Mouse (Mus musculus): ENCODE data around the gene Sptbn1. TPM values are rescaled to one million over a fixed set of nuclear protein-coding genes. Genes with fewer than 3 reads are reported as not detected.

Gene Sptbn1
- polyA plus RNA-seq, 1 experiment from 2014 or later, result 61.9 TPM

DNA sequence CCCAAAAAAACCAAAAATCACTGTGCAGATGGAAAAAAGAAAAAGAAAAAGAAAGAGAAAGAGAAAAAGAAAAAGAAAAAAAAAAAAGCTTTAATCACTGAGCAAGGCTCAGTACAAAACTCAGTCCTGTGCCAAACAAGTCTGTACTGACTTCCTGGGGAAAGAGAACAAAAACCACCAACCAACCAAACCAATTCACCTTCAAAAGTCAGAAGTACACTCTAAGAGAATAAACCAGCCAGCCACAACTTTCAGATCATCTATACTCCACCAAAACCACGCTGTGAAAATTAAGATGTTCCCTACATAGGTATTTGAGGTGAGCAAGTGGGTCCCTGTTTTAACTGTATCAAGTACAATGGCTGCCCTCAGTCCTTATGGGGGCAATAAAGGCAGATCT is 141.1 kb downstream of the Sptbn1 start:
- no peak overlapping the region for H3K27ac ChIP-seq (replicated peaks)
- 86% methylated on average over 1 of the region's 1 CpGs for WGBS
- peaks cover 83% of the 10 kb centered on the region for H3K36me3 ChIP-seq
- DNase-seq (ENCODE audit: low spot score), result no peak
- H3K9me3 ChIP-seq (replicated peaks), result no peaks in the 10 kb centered on the region
- H3K4me1 ChIP-seq, result no peaks in the 10 kb centered on the region
- no peak overlapping the region for H3K4me3 ChIP-seq
- no peaks in the 10 kb centered on the region for H3K27me3 ChIP-seq (ENCODE audit: low read depth, poor library complexity, severe bottlenecking)

DNA sequence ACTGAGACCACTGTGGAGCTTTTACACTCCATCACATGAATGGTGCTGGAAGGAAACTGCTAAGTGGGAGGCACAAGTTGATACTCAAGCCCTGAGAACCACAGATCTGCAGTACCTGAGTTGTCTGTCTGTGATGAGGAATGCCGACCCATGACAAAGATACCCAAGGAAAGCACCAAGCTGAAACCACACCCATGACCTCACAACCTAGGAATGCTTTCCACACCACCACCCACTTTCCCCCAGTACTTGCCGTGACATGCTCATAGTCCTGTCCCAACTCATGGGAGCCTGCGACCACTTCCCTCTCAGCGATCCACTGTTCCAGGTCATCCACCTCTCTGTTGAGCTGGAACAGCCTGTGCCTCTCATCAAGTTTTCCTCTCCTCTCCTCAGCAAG is 149.9 kb downstream of the Sptbn1 start:
- Histone ChIP-seq H3K27me3 (ENCODE audit: low read depth, poor library complexity, severe bottlenecking) (no peaks in the 10 kb centered on the region), H3K4me3 (no peak overlapping the region), H3K9me3 (replicated peaks) (no peaks in the 10 kb centered on the region), H3K4me1 (no peaks in the 10 kb centered on the region), H3K36me3 (peaks cover 99% of the 10 kb centered on the region), H3K27ac (replicated peaks) (no peak overlapping the region)
- no peak for DNase-seq (ENCODE audit: low spot score)
- WGBS, result 90% methylated on average over 4 of the region's 4 CpGs

DNA sequence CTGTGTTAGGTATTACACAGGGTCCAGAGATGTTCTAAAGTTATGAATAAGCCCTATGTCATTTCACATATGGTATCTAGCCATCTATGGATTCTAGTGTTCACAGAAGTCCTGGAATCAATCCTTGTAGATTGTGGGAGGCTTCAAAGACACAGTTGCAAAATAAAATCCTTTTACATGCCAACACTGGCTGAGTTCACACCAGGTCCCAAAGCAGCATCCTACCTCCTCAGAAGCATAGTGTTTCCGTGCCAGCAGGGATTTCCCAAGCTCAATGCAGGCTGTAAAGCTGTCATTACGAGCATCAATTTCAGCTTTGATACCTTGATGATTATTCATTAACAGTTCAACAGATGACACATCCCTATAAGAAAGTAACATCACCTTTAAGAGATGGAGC is 154.3 kb downstream of the Sptbn1 start:
- DNase-seq (ENCODE audit: low spot score), result no peak
- Histone ChIP-seq H3K4me3 (no peak overlapping the region), H3K9me3 (replicated peaks) (no peaks in the 10 kb centered on the region), H3K4me1 (no peaks in the 10 kb centered on the region), H3K36me3 (peaks cover 92% of the 10 kb centered on the region), H3K27ac (replicated peaks) (no peak overlapping the region), H3K27me3 (ENCODE audit: low read depth, poor library complexity, severe bottlenecking) (no peaks in the 10 kb centered on the region)
- 92% methylated on average over 2 of the region's 2 CpGs for WGBS

DNA sequence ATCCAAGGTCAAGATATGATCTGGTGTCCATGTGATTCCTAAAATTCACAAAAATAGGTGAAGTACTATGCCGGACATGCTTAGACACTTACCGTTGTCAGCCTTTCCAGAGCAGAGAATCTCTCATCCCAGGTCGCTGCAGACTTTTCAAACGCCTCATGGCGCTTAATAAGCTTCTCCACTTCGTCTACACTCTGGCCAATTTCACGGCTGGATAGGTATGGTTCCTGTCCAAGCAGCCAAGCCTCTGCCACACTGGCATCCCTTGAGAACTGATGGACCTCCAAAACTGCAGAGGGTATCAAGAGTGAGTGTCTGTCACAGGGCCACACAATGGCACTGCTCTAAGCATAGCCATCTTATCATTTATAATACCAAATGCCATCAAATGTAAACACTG is 157.3 kb downstream of the Sptbn1 start:
- DNase-seq (ENCODE audit: low spot score), result no peak
- Histone ChIP-seq H3K36me3 (peaks cover 88% of the 10 kb centered on the region), H3K27ac (replicated peaks) (no peak overlapping the region), H3K4me1 (no peaks in the 10 kb centered on the region), H3K27me3 (ENCODE audit: low read depth, poor library complexity, severe bottlenecking) (no peaks in the 10 kb centered on the region), H3K4me3 (no peak overlapping the region), H3K9me3 (replicated peaks) (no peaks in the 10 kb centered on the region)
- WGBS, result 95% methylated on average over 7 of the region's 7 CpGs

DNA sequence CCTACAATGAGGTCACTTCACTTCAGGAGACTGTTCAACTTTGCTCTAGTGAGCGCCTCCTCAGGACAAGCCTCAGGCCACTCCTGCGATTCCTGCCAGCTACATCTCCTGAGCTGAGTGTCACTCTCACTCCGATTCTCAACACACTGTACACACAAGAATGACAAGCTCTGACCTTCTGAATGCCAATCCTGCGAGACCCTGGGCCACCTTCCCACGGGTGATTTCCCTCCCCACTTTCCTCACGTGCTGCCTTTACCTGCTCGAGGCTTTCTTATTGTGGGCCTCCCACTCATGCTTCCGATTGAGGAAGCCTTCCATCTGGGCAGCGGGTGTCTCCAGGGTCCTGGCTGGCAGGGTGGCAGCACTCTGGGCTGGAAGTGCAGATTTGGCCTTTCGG is 163.8 kb downstream of the Sptbn1 start:
- Histone ChIP-seq H3K9me3 (replicated peaks) (no peaks in the 10 kb centered on the region), H3K4me1 (no peaks in the 10 kb centered on the region), H3K27me3 (ENCODE audit: low read depth, poor library complexity, severe bottlenecking) (no peaks in the 10 kb centered on the region), H3K36me3 (peaks cover 96% of the 10 kb centered on the region), H3K4me3 (no peak overlapping the region), H3K27ac (replicated peaks) (no peak overlapping the region)
- DNase-seq (ENCODE audit: low spot score), result no peak
- WGBS, result 95% methylated on average over 10 of the region's 10 CpGs

DNA sequence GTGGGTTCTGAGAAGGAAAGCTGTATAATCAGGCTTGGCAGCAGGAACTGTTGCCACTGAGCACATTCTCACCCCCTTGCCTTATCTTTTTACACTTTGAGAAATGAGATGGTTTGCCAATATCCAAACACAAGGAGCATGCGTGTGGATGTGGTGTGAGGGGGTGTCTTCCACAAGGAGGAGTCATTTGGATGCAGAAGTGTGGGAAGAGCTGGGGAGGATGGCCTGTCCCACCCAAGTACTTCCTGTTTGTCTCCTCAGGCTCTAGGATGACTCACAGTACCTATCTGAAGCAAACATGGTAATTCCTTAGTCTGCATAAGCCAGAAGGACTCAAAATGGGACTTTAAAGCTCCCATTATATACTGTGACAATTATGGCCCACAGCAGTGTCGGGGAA is 165.4 kb downstream of the Sptbn1 start:
- Histone ChIP-seq H3K4me3 (no peak overlapping the region), H3K27me3 (ENCODE audit: low read depth, poor library complexity, severe bottlenecking) (no peaks in the 10 kb centered on the region), H3K36me3 (peaks cover 92% of the 10 kb centered on the region), H3K27ac (replicated peaks) (no peak overlapping the region), H3K4me1 (no peaks in the 10 kb centered on the region), H3K9me3 (replicated peaks) (no peaks in the 10 kb centered on the region)
- WGBS, result 90% methylated on average over 2 of the region's 2 CpGs
- DNase-seq (ENCODE audit: low spot score), result no peak

DNA sequence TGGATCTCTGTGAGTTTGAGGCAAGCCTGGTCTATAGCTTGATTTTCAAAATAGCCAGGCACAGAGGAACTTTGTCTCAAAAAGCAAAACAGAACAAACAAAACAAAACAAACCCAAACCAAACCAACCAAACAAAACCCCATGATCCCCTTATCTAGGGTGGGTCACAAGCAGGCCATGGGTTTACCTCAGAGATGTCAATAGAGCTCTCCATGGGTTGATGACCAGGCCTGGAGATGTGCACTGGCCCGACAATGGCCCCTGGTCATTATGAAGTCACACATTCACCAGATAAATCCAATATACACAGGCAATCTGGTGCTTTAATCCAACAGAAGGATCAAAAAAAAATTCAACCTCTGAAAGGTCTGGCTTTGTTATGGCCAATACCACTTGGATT is 166.2 kb downstream of the Sptbn1 start:
- no peak for DNase-seq (ENCODE audit: low spot score)
- Histone ChIP-seq H3K36me3 (peaks cover 95% of the 10 kb centered on the region), H3K27me3 (ENCODE audit: low read depth, poor library complexity, severe bottlenecking) (no peaks in the 10 kb centered on the region), H3K4me1 (no peaks in the 10 kb centered on the region), H3K4me3 (no peak overlapping the region), H3K9me3 (replicated peaks) (no peaks in the 10 kb centered on the region), H3K27ac (replicated peaks) (no peak overlapping the region)
- 94% methylated on average over 1 of the region's 1 CpGs for WGBS

DNA sequence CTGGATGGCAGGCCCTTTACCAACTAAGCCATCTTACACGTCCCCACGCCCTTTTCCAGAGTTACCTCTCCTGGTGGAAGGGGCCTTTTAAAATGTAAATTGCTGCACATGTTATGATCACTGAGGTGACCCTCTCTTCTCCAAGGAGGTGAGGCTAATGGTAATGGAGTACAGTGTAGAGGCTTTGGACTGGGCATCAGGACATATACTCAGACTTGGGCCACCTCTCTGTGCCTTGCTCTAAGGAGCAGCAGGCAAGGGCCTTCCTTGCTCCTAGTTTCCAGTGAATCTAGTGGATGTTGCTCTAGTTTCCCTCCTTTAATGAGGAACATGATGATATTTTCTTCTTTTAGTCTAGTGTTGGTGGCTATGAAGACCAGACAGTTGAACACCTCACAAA is 166.8 kb downstream of the Sptbn1 start:
- peaks cover 95% of the 10 kb centered on the region for H3K36me3 ChIP-seq
- H3K4me3 ChIP-seq, result no peak overlapping the region
- H3K9me3 ChIP-seq (replicated peaks), result no peaks in the 10 kb centered on the region
- 96% methylated on average over 2 of the region's 2 CpGs for WGBS
- no peak overlapping the region for H3K27ac ChIP-seq (replicated peaks)
- no peak for DNase-seq (ENCODE audit: low spot score)
- H3K4me1 ChIP-seq, result no peaks in the 10 kb centered on the region
- H3K27me3 ChIP-seq (ENCODE audit: low read depth, poor library complexity, severe bottlenecking), result no peaks in the 10 kb centered on the region

DNA sequence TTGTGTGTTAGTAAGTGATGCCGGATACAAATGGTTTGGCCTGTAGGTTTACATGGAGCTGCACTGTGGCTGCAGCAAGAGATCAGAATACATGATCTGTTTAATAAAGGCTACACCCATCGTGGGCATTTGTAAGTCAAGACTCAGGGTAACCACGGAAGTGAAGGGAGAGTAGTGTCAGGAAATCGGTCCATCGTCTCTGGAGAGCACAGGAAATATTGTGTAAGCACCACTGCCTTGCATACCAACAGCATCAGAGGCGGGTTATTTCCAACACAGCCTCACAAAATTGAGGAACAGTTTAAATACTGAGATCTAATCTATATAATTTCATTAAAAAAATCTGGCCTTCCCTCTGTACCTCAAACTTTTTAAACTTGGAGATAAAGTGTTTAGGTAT is 168.1 kb downstream of the Sptbn1 start:
- H3K27me3 ChIP-seq (ENCODE audit: low read depth, poor library complexity, severe bottlenecking), result no peaks in the 10 kb centered on the region
- H3K4me3 ChIP-seq, result no peak overlapping the region
- H3K9me3 ChIP-seq (replicated peaks), result no peaks in the 10 kb centered on the region
- no peak overlapping the region for H3K27ac ChIP-seq (replicated peaks)
- WGBS, result 94% methylated on average over 6 of the region's 6 CpGs
- peaks cover 82% of the 10 kb centered on the region for H3K36me3 ChIP-seq
- no peaks in the 10 kb centered on the region for H3K4me1 ChIP-seq
- DNase-seq (ENCODE audit: low spot score), result no peak

DNA sequence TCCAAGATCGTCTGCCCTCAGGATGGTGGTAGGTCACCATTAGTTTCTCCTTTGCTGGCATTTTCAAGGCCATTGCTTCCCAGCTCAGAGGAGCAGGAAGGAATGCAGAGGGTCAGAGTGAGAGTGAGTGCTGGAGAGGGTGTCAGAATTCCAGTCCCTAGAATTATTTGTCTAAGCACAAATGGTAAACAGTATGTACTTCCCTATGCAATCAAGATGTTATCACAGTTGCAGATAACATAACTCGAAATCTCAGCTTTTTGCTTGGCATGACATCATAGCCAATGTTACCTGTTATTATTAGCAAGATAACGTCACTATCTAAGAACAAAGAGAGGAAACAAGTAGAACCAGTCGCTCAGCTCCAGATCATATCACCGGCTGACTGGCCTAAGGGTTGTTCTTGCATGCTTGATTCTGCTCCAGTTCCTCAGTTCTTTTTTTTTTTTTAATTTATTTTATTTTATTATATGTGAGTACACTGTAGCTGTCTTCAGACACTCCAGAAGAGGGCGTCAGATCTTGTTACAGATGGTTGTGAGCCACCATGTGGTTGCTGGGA is 172.7 kb downstream of the Sptbn1 start:
- 88% methylated on average over 6 of the region's 6 CpGs for WGBS
- no peak for DNase-seq (ENCODE audit: low spot score)

DNA sequence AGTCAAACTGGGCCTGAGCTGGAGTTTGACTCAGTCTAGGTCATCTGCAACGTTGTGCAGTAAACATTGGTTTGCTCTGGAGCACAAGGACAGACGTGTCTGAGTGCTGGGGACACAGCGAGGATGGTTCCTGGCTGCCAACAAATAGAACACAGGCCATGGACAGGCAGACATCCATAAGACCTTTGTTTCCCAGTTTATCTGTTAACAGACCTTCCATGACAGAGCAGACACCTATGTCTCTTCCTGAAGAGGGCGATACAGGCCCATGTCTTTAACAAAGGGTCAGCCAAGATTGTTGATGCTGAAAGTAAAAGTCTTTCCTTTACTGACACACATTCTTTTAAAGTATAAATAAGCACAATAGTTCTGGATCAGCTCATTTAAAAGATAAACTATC is 176.1 kb downstream of the Sptbn1 start:
- DNase-seq (ENCODE audit: low spot score), result no peak
- Histone ChIP-seq H3K4me3 (no peak overlapping the region), H3K9me3 (replicated peaks) (no peaks in the 10 kb centered on the region), H3K27ac (replicated peaks) (no peak overlapping the region), H3K27me3 (ENCODE audit: low read depth, poor library complexity, severe bottlenecking) (no peaks in the 10 kb centered on the region), H3K36me3 (peaks cover 6% of the 10 kb centered on the region; the same call in 1 of the 2 replicates), H3K4me1 (no peaks in the 10 kb centered on the region)
- WGBS, result 51% methylated on average over 4 of the region's 4 CpGs

More for the DNA sequence above, 172.7 kb downstream of the Sptbn1 start:
- Histone ChIP-seq H3K27me3 (ENCODE audit: low read depth, poor library complexity, severe bottlenecking) (no peaks in the 10 kb centered on the region), H3K4me1 (no peaks in the 10 kb centered on the region), H3K27ac (replicated peaks) (no peak overlapping the region), H3K4me3 (no peak overlapping the region), H3K9me3 (replicated peaks) (no peaks in the 10 kb centered on the region), H3K36me3 (peaks cover 36% of the 10 kb centered on the region)

DNA sequence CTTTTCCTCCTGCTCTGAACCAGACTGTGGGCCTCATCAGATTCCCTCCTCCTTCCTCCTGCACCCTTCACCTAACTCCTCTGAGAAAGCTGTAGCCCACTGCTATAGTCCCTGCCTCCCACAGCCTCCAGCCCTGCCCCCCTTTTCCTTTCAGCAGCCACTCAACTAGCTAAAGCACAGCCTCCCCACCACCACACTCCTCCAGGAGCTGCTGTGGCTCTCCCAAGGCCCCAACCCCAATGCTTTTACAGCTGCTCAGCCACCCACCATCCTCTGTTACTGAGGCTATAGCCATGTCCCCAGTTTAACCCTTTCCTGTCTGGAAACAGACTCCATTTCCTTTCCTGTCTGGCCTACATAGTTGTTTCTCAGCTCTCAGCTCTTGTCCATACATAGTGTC is 182.9 kb downstream of the Sptbn1 start:
- H3K36me3 ChIP-seq, result no peaks in the 10 kb centered on the region
- DNase-seq (ENCODE audit: low spot score), result no peak

DNA sequence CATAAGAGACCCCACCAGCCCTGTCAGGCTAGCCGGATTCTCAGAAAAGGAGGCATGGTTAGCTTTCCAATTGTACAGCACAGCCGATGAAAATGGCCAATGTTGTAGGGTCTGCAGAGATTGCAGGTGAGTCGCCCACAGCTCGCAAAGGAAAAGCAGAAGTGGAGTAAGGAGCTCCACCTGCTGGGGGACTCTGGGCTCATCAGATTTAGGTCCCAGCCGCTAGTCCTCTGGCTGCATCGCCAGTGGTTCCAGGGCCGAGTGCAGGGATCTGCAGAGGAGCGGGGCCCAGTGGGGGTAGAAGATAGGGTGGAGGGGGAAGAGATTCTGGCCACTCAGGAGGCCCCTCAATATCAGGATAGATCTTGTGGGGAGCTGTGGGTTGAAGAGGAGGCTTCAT is 210.7 kb downstream of the Sptbn1 start:
- no peak overlapping the region for H3K27ac ChIP-seq (replicated peaks)
- no peaks in the 10 kb centered on the region for H3K9me3 ChIP-seq (replicated peaks)
- no peaks in the 10 kb centered on the region for H3K4me1 ChIP-seq
- H3K27me3 ChIP-seq (ENCODE audit: low read depth, poor library complexity, severe bottlenecking), result no peaks in the 10 kb centered on the region
- WGBS, result 53% methylated on average over 8 of the region's 8 CpGs
- H3K36me3 ChIP-seq, result no peaks in the 10 kb centered on the region
- no peak overlapping the region for H3K4me3 ChIP-seq
- no peak for DNase-seq (ENCODE audit: low spot score)

More for the DNA sequence above, 182.9 kb downstream of the Sptbn1 start:
- Histone ChIP-seq H3K4me1 (no peaks in the 10 kb centered on the region), H3K27ac (replicated peaks) (no peak overlapping the region), H3K9me3 (replicated peaks) (no peaks in the 10 kb centered on the region), H3K27me3 (ENCODE audit: low read depth, poor library complexity, severe bottlenecking) (no peaks in the 10 kb centered on the region), H3K4me3 (no peak overlapping the region)

All from midbrain, embryonic 10.5 days (tissue).